Mouse (Mus musculus): ENCODE measurements at regions not wholly inside any gene's neighbourhood (a gene's known extent, or its start where the extent isn't known, plus 50 kb on each side); places are given as distances from the start of the nearest gene placed in this dataset.

DNA sequence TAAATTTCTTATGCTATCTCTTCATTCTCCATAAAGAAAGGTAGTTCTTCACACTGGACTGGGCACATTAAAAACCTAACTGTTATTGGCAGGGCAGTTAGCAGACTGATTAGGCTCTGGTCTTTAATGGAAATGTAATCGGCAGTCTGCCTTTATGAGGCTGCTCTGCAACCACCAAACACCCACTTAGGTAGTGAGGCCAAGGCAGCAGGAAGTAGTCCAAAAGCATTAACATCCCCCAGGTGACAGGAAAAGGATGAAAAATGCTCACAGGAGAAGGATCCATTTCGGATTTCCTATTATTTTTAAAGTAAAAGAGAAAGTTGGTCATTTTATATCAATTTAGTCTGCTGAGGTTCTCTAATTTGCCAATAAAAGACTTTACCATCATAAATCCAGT lies 528.9 kb upstream of the Dppa4 start:
- DNase-seq: no peak

DNA sequence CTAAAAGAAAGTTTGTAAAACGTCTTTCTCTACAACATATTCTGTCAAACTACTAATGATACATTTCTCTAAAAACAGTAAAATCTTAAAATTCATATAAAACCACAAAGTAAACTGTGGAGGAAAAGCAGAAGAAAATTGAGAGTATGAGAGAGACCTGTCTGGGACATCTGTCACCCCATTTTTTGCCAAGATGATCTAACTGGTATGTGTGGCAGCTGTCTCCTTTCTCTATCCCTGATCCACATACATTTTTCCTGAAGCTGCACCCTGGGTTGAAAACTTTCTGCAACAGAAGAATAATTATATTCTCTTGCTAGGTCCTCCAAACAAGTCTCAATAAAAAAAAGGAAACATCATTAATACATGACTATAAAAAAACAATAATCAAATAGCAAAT lies 525.2 kb upstream of the Dppa4 start:
- peak; percentile 5 to 6 for DNase-seq

DNA sequence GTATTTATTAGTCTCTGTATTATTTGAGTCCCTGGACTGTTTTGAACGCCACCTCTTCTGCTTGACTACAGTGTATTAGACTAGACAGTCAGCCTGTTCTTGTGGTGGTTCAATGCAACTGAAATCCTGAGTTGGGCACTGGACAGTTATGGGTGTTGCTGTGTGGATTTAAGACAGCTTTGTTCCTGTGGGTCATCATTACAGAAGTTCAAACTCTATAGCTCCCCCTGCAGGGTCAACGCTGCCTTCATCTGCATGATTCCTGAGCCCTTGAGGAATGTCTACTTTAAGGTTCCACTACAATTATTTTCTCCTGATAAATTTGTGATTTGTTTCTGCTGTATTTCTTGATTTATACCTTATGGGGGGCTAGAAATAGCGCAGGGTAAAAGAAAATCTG lies 517.8 kb upstream of the Dppa4 start:
- DNase-seq: peak; percentile 20 to 29

DNA sequence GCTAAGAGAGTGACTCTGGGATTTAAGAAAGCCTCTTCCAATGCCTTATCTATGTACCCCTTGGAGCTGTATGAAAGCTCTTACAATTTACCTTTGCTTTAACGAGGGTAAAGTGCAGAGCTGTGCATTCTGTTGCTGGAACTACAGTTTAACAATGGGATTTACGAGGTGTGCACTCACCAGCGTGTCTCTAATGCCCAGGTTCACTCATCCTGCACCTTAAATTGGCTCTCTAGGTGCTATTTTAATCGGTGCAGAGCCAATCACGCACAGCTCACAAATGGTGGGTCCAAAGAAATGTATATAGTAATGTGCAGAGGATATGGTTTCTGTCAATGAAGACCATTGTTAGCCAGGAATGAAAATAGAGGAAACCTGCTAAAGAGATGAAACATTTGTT lies 495.0 kb upstream of the Dppa4 start:
- DNase-seq: no peak

DNA sequence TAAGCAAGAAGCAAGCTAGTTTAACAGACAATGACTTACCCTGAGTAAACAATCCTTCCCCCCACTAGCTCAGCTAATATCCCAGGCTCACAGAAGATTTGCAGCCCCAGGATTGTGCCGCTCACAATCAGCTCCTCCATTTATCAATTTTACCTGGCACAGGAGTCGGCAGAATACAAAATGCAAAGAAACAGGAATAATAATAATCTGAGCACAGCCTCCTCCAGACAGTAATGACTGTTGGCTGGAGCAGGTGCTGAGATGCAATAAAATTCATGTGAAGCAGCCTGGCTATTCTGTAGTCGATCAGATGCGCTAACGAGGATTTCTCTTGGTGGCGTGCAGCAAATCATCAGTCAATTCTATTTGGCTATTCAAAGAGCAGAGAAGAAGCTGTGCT lies 492.9 kb upstream of the Dppa4 start:
- no peak for DNase-seq

DNA sequence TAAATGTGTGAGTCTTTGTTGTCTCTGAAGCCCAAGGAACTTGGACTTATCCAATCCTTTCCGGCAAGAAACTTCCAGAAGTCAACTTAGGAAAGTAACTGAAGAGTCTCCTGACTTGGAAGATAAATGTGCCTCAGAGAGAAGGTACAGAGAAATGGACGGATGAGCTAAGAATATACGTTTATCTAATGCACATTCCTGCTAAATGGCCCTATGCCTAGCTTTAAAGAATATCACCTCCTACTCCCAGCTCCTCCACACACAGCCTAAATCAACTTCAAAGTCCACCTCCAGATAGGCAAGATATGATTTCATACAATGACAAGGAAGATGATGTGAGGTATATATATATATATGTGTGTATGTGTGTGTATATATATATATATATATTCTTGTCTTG lies 492.1 kb upstream of the Dppa4 start:
- no peak for DNase-seq

DNA sequence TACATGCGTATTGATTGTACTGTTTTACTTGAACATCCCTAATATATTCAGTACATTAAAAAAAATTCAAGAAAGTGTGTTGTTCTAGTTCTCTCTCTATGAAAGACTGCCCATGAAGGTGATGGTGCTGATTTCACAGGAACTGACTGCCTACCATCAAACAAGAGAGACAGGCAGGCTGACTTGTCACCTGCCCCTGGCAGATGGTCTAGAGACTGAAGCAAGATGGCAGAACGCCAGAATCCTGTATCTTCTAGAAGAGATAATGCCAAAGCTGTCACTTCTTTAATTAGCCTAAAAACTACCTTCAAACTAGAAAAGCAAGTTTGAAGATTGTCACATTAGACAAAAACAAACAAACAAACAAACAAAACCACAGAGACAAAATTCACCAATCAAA lies 484.7 kb upstream of the Dppa4 start:
- peak; percentile 60 to 68 for DNase-seq

DNA sequence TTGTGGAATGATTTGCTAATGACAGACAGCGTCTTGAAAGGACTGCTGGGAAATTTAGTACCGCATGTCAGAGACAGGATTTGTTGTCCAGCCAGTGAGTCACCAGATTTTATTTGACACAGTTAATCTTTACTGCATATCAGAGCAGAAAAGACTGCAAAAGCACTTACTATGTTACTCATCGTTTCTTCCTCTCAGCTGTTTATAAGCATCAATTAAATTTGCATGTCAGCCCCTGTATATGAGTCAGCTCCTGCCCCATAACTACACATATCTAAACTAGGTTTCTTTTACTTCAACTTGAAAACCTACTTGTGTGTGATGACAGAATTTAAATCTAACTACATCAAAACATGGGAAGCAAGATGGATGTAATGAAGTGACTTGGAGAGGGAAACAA lies 440.4 kb upstream of the Dppa4 start:
- no peak for DNase-seq

DNA sequence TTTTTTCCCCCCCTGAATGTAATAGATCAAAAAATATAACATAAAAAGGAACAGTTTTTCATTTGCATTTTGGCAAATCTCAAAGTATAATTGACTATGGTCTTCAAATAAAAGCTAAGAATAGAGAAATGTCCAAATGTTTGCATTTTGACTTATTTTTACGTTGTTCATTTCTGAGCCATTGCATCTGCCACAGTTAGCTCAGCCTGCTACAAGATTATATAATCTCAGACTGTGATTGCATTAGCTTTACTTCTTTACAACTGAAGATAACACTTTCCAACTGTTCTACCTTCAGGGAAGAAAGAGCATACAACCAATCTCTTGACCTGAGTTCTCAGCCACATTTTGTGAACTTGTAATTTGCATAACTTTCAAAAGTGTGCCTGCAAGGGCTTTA lies 431.9 kb upstream of the Dppa4 start:
- no peak for DNase-seq

DNA sequence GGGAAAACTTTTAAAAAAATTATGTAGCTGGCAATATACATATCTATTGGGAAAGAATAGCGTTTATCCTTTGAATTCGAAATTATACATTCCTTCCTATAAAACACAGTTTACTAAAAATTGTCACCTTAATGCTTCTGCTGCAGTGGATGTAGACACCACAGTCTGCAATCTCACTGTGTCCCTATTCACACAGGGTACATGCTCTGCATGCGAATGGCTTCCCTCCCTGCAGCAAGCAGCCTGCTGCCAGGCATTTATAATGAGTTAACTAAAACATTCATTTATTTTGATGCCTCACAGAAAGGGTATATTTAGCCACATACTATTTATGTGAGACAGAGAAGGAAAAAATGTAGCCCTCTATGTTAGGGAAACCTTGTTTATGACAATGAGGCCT lies 423.7 kb upstream of the Dppa4 start:
- DNase-seq: no peak

DNA sequence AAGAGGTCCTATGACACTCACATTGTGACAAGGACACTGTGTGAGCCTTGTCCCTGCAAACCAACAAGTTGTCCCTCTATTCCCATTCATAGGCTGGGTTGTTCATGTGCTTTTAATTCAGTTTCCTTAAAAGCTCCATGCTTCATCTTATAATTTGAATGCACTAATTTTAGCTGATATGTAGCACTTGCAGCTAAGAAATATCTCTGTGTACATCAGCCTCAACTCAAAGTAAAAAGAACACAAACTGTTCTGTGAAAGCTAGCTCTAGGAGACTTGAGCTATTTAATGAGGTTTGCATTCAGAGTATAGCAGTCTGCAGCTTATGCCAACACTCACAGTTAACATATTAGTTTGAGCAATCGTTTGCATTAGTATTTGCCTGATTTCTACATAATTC lies 408.3 kb upstream of the Dppa4 start:
- DNase-seq: no peak

DNA sequence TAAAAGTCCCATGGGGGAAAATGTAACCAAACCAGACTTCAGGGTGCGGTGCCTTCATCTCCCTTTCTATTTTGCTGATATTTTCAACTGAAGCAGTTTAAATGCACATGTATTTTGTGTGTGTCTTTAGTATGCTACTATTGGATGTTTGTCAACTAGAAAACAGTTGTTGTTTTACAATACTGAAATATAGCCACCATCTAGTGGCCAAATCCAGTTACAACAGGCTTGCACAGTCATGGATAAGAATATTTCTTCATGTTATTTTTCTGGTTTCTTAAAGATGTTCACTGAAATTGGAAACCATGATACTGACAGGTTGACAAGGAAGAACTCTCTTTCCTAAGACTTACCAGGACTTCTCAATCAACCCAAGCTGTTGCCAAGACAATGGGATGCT lies 400.1 kb upstream of the Dppa4 start:
- no peak for DNase-seq

DNA sequence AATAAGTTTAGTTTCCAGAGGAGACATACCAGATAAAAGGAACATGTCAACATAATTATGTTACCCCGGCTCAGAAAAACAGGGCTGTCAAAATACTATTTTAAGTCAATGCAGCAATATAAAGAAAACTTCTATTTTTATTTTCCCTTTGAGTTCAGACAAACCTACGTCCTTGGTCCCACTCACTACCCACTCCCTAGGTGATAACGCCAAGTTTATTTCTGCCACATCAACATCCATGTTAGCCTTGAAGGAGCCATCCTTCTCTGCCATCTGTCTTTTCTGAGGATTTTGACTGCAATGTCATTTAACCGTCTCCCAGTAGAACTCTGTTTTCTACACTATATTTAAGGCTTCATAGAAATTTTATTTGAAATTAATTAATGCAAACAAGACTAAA lies 396.5 kb upstream of the Dppa4 start:
- no peak for DNase-seq

DNA sequence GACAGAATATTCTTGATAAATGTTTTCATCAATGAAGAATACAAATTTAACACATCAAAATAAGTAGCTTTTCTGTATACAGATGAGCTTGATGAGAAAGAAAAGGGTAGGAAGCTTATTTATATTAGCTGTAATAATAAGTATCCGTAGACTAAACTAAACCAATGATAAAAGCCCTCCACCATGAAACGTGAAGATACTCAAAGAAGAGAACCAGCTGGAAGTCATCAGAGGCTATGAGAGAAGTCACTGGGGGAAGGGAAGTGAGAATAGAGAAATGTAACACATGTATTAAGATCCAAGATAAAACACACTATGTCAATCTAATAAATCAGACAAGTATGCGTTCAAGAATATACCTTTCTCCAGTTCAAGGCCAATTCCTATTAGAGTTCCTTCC lies 382.7 kb upstream of the Dppa4 start:
- DNase-seq: no peak

DNA sequence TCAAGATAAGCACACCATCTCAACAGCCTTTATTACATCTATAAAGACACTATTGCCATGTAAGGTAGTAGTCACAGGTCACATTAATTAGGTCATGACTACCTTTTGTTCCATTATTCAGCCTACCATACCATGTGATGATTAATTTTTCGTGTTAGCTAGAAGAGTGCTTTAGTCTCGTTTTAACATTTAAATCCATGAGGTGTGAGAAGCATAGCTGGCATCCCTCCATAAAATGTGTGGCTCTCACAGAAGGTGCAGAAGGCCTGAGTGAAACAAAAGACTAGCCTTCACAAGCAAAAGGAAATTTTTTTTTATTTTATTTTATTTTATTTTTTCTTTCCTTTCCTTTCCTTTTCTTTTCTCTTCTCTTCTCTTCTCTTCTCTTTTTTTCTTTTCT lies 345.5 kb upstream of the Dppa4 start:
- no peak for DNase-seq
